Mouse (Mus musculus): Measurements from ENCODE around the gene Spata33.

- TF ChIP-seq CHD2 (IDR thresholded peaks at IDR 0.05; ENCODE audit: low read depth, low read length) = no peak
- TF ChIP-seq HCFC1 (IDR thresholded peaks at IDR 0.05; ENCODE audit: borderline replicate concordance, insufficient read depth, low read length) = no peak
- no peak for TF ChIP-seq ZC3H11A (IDR thresholded peaks at IDR 0.05; ENCODE audit: borderline replicate concordance, low read depth, low read length)
- TF ChIP-seq MAFK (IDR thresholded peaks at IDR 0.05; ENCODE audit: insufficient read depth, low read depth, low read length) = no peak
Observed at GRCm38 (mm10) chr8:123233300-123233699, 20.7 kb downstream of the Spata33 start.

Measured in ES-E14 (cell line).